ENCODE assay signal across 23 mouse cellular contexts in genomic region chr10:91537241-91537640, GRCm38 (mm10).
DNase-seq lines count a peak whose midpoint lies in the region; ATAC-seq lines count a peak whose summit lies in the region.
"Had no signal": no experiment of that assay in that cellular context is flagged by ENCODE, and none has a peak within 500 bp of the region (broad histone marks: within the 10 kb centered on the region; RNA-seq: fewer than 3 reads in every experiment).

No protein-coding gene starts in this region.

- WGBS in heart, embryonic 11.5 days (ENCODE audit: insufficient replicate concordance): 68% methylated on average over 8 of the region's 8 CpGs
- 9% methylated on average over 8 of the region's 8 CpGs for WGBS in neural tube, embryonic 12.5 days
- 19% methylated on average over 8 of the region's 8 CpGs for WGBS in midbrain, embryonic 15.5 days

- H3K27me3 ChIP-seq in heart, embryonic 11.5 days (ENCODE audit: control insufficient read depth, insufficient read depth, low read length): peaks cover 3% of the 10 kb centered on the region; the same call in 1 of the 2 replicates
- H3K27me3 ChIP-seq in neural tube, embryonic 12.5 days (replicated peaks): no peaks in the 10 kb centered on the region
- no peaks in the 10 kb centered on the region for H3K27me3 ChIP-seq in midbrain, embryonic 15.5 days (replicated peaks)
- H3K27me3 ChIP-seq: heart, embryonic 15.5 days; liver, embryonic 13.5 days had no signal

- no peak overlapping the region for H3K27ac ChIP-seq in heart, embryonic 11.5 days (ENCODE audit: low read depth, low read length)
- H3K27ac ChIP-seq in neural tube, embryonic 12.5 days: no peak overlapping the region
- H3K27ac ChIP-seq in midbrain, embryonic 15.5 days: peak overlapping the region; percentile 32
- H3K27ac ChIP-seq: heart, embryonic 15.5 days; hindbrain, embryonic 14.5 days; limb, embryonic 13.5 days; liver, embryonic 13.5 days had no signal

- H3K4me3 ChIP-seq in heart, embryonic 11.5 days (ENCODE audit: low read depth, low read length): no peak overlapping the region
- no peak overlapping the region for H3K4me3 ChIP-seq in neural tube, embryonic 12.5 days
- no peak overlapping the region for H3K4me3 ChIP-seq in midbrain, embryonic 15.5 days
- H3K4me3 ChIP-seq: heart, embryonic 15.5 days; limb, embryonic 13.5 days; liver, embryonic 13.5 days had no signal

- no peaks in the 10 kb centered on the region for H3K36me3 ChIP-seq in heart, embryonic 11.5 days (ENCODE audit: control insufficient read depth, insufficient read depth, low read length)
- no peaks in the 10 kb centered on the region for H3K36me3 ChIP-seq in neural tube, embryonic 12.5 days
- H3K36me3 ChIP-seq in midbrain, embryonic 15.5 days (replicated peaks): no peaks in the 10 kb centered on the region
- H3K36me3 ChIP-seq: heart, embryonic 15.5 days; limb, embryonic 13.5 days; liver, embryonic 13.5 days had no signal

- peak; percentile 44 for DNase-seq in embryo, embryonic 10 days (ENCODE audit: low spot score)
- DNase-seq in embryo, embryonic 9.5 days (ENCODE audit: extremely low spot score): no peak
- DNase-seq in heart, adult 11 months: peak; percentile 58
- no peak for DNase-seq in neural tube, embryonic 10.5 days (ENCODE audit: extremely low spot score, low spot score)
- no peak for DNase-seq in thymus, postnatal 0 days (ENCODE audit: low spot score)
- DNase-seq: adrenal gland, adult 8-10 months; cerebellum, adult 18-20 months; cerebellum, postnatal 14 days; gastrocnemius, postnatal 25 days; heart, postnatal 36 days; kidney, adult 2 months; kidney, postnatal 10 days; liver, embryonic 13.5 days; lung, embryonic 14.5 days; right cerebral cortex, postnatal 25 days; thymus, postnatal 36 days had no signal

- H3K9me3 ChIP-seq in heart, embryonic 11.5 days (replicated peaks; ENCODE audit: control insufficient read depth, low read length): no peaks in the 10 kb centered on the region
- H3K9me3 ChIP-seq in neural tube, embryonic 12.5 days: no peaks in the 10 kb centered on the region
- no peaks in the 10 kb centered on the region for H3K9me3 ChIP-seq in midbrain, embryonic 15.5 days
- H3K9me3 ChIP-seq: heart, embryonic 15.5 days; limb, embryonic 13.5 days; liver, embryonic 13.5 days had no signal

- H3K4me2 ChIP-seq in heart, embryonic 11.5 days: no peak overlapping the region
- H3K4me2 ChIP-seq in neural tube, embryonic 12.5 days (replicated peaks): no peak overlapping the region
- no peak overlapping the region for H3K4me2 ChIP-seq in midbrain, embryonic 15.5 days
- H3K4me2 ChIP-seq: heart, embryonic 15.5 days; hindbrain, embryonic 14.5 days; limb, embryonic 13.5 days; liver, embryonic 13.5 days; lung, embryonic 14.5 days had no signal

- no peak for ATAC-seq in heart, embryonic 11.5 days (replicated peaks; ENCODE audit: insufficient number of reproducible peaks, low FRiP score, low TSS enrichment)
- ATAC-seq in neural tube, embryonic 12.5 days (ENCODE audit: low FRiP score, low read depth): peak; percentile 37; the same call in 1 of the 2 replicates
- ATAC-seq in midbrain, embryonic 15.5 days (replicated peaks): 0 out of 2 replicates have a peak, but pooled peaks have one; percentile 14
- ATAC-seq: activated CD4-positive, CD25-positive, alpha-beta regulatory T cell, adult 4 months had no signal

- H3K4me1 ChIP-seq in heart, embryonic 11.5 days (ENCODE audit: control insufficient read depth, insufficient read depth, low read length): no peaks in the 10 kb centered on the region
- peaks cover 8% of the 10 kb centered on the region for H3K4me1 ChIP-seq in neural tube, embryonic 12.5 days
- H3K4me1 ChIP-seq in midbrain, embryonic 15.5 days: peaks cover 9% of the 10 kb centered on the region
- H3K4me1 ChIP-seq: heart, embryonic 15.5 days; liver, embryonic 13.5 days had no signal

- no peak overlapping the region for H3K9ac ChIP-seq in heart, embryonic 11.5 days (ENCODE audit: low read depth, low read length)
- no peak overlapping the region for H3K9ac ChIP-seq in neural tube, embryonic 12.5 days
- H3K9ac ChIP-seq in midbrain, embryonic 15.5 days: no peak overlapping the region
- H3K9ac ChIP-seq: heart, embryonic 15.5 days; hindbrain, embryonic 14.5 days; limb, embryonic 13.5 days; liver, embryonic 13.5 days; lung, embryonic 14.5 days had no signal

Comparison
In these comparisons a context has a peak if more than half of its experiments do, and no peak if none do; other contexts are left out.
1. DNase-seq: peak in embryo, embryonic 10 days (single experiment) and heart, adult 11 months (single experiment); none in embryo, embryonic 9.5 days (single experiment), neural tube, embryonic 10.5 days (single experiment) and thymus, postnatal 0 days (single experiment).